Mouse (Mus musculus): Measurements from ENCODE around the gene Sf3a2. TPM values are rescaled to one million over a fixed set of nuclear protein-coding genes. Genes with fewer than 3 reads are reported as not detected.

The Sf3a2 gene
- total and polyA plus RNA-seq, 3 experiments: 50.4 to 210 TPM; not detected in 1

- H3K9ac ChIP-seq (ENCODE audit: control insufficient read depth, low read depth, low read length, poor library complexity, severe bottlenecking): no peak overlapping the region
- H3K4me1 ChIP-seq (ENCODE audit: control insufficient read depth in 1 of 2, insufficient read depth in 2 of 2, low read length in 2 of 2): peaks cover 12 to 18% of the 10 kb centered on the region in 2 experiments
Measured at GRCm38 (mm10) chr10:80776358-80776869, 21.6 kb upstream of the Sf3a2 start.

GRCm38 (mm10) chr10:80777123-80777522 lies 20.9 kb upstream of the Sf3a2 start:
- no peak overlapping the region for H3K27ac ChIP-seq (ENCODE audit: control insufficient read depth, low read depth, low read length)
- peaks cover 12 to 18% of the 10 kb centered on the region in 2 experiments for H3K4me1 ChIP-seq (ENCODE audit: control insufficient read depth in 1 of 2, insufficient read depth in 2 of 2, low read length in 2 of 2)
- TF ChIP-seq POLR2A (IDR thresholded peaks at IDR 0.05; ENCODE audit: control insufficient read depth in 1 of 2, insufficient read depth in 1 of 2, low read depth in 1 of 2, low read length in 2 of 2, poor library complexity in 1 of 2) (no peak), RAD21 (IDR thresholded peaks at IDR 0.05; ENCODE audit: low read depth, low read length) (no peak), TAL1 (IDR thresholded peaks at IDR 0.05; ENCODE audit: low read length) (no peak), USF1 (IDR thresholded peaks at IDR 0.05; ENCODE audit: low read depth, low read length) (no peak), JUND (IDR thresholded peaks at IDR 0.05; ENCODE audit: low read depth, low read length) (no peak), GABPA (IDR thresholded peaks at IDR 0.05; ENCODE audit: low read depth, low read length) (no peak), ZKSCAN1 (IDR thresholded peaks at IDR 0.05; ENCODE audit: low read depth, low read length) (no peak), BHLHE40 (IDR thresholded peaks at IDR 0.05; ENCODE audit: borderline replicate concordance, low read depth, low read length) (no peak), POLR2AphosphoS5 (IDR thresholded peaks at IDR 0.05; ENCODE audit: borderline replicate concordance, low read depth, low read length) (no peak), USF2 (IDR thresholded peaks at IDR 0.05; ENCODE audit: borderline replicate concordance in 1 of 2, insufficient read depth in 1 of 2, low read depth in 1 of 2, low read length in 2 of 2) (no peak), MEF2A (IDR thresholded peaks at IDR 0.05; ENCODE audit: extremely low read depth, insufficient replicate concordance, low read depth, low read length, poor library complexity, severe bottlenecking) (no peak), GATA1 (IDR thresholded peaks at IDR 0.05; ENCODE audit: low read depth, low read length) (no peak)
- H3K79me2 ChIP-seq (ENCODE audit: control insufficient read depth, insufficient read depth, low read length, poor library complexity): no peaks in the 10 kb centered on the region; the same call in 1 of the 2 replicates
- no peak for DNase-seq (ENCODE audit: low read depth, low spot score)
- H3K9me3 ChIP-seq (replicated peaks; ENCODE audit: insufficient read depth, low read length): no peaks in the 10 kb centered on the region
- peaks cover 10 to 23% of the 10 kb centered on the region in 2 experiments for H3K36me3 ChIP-seq (ENCODE audit: control insufficient read depth in 1 of 2, insufficient read depth in 2 of 2, low read length in 2 of 2)
- no peak overlapping the region for H3K4me3 ChIP-seq (ENCODE audit: control insufficient read depth in 1 of 2, insufficient read depth in 1 of 2, low read depth in 2 of 2, low read length in 2 of 2)
- no peak overlapping the region for H3K9ac ChIP-seq (ENCODE audit: control insufficient read depth, low read depth, low read length, poor library complexity, severe bottlenecking)
- no peaks in the 10 kb centered on the region for H3K27me3 ChIP-seq (ENCODE audit: control insufficient read depth in 1 of 2, insufficient read depth in 2 of 2, low read length in 2 of 2)

More at GRCm38 (mm10) chr10:80776358-80776869, 21.6 kb upstream of the Sf3a2 start:
- no peaks in the 10 kb centered on the region; the same call in 1 of the 2 replicates for H3K79me2 ChIP-seq (ENCODE audit: control insufficient read depth, insufficient read depth, low read length, poor library complexity)
- no peaks in the 10 kb centered on the region for H3K9me3 ChIP-seq (replicated peaks; ENCODE audit: insufficient read depth, low read length)
- H3K4me3 ChIP-seq (ENCODE audit: control insufficient read depth in 1 of 2, insufficient read depth in 1 of 2, low read depth in 2 of 2, low read length in 2 of 2): no peak overlapping the region
- no peak overlapping the region for H3K27ac ChIP-seq (ENCODE audit: control insufficient read depth, low read depth, low read length)
- no peak for DNase-seq (ENCODE audit: low read depth, low spot score)
- H3K36me3 ChIP-seq (ENCODE audit: control insufficient read depth in 1 of 2, insufficient read depth in 2 of 2, low read length in 2 of 2): peaks cover 10 to 28% of the 10 kb centered on the region in 2 experiments
- TF ChIP-seq ZC3H11A (IDR thresholded peaks at IDR 0.05; ENCODE audit: low read depth, low read length) (no peak), NELFE (IDR thresholded peaks at IDR 0.05; ENCODE audit: low read depth, low read length) (no peak), SMC3 (IDR thresholded peaks at IDR 0.05; ENCODE audit: low read depth, low read length) (no peak), CHD1 (IDR thresholded peaks at IDR 0.05; ENCODE audit: low read depth, low read length) (no peak), EP300 (IDR thresholded peaks at IDR 0.05; ENCODE audit: low read depth in 1 of 2, low read length in 2 of 2) (no peak), RAD21 (IDR thresholded peaks at IDR 0.05; ENCODE audit: low read depth, low read length) (no peak), UBTF (IDR thresholded peaks at IDR 0.05; ENCODE audit: borderline replicate concordance, insufficient read depth, low read depth, low read length) (no peak), TAL1 (IDR thresholded peaks at IDR 0.05; ENCODE audit: low read length) (no peak)
- H3K27me3 ChIP-seq (ENCODE audit: control insufficient read depth in 1 of 2, insufficient read depth in 2 of 2, low read length in 2 of 2): no peaks in the 10 kb centered on the region

All from MEL (cell line).